Mouse (Mus musculus) spleen, postnatal 36 days (tissue): ENCODE results near the gene Klra2.
"Not testable (repeated sequence)": the region's sequence is repeated elsewhere in the genome, so short reads cannot be mapped to it uniquely, and the experiment has no call there.

Experiments used
- DNase-seq, 2 experiments: peaks; one replicate each; pipeline ENCODE4 v3.0.0; 2022; ENCODE audit warnings: low spot score in 2 of 2, mixed read lengths in 1 of 2

Gene Klra2

DNA sequence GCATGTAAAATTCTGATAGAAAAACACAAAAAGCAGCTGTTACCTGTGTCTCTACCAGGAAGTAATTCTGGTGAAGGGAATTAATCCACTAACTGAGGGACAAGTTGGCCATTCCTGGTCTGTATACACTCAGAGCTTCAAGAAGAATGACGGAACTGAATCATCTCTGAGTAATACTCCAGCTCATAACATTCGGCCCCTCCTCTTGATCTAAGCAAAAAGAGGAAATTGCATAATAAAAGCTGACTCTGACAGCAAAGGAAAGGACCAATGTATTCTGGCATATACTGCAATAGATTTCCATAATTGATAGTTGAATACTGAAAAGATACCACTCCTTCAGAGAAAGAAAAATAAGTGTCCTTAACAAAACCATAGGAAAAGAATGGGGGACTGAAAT lies at the start of gene Klra2:
Gene Klra2, minus strand, starts transcription at position 157 of the 400 bp plus-strand sequence.
- DNase-seq = no peak

DNA sequence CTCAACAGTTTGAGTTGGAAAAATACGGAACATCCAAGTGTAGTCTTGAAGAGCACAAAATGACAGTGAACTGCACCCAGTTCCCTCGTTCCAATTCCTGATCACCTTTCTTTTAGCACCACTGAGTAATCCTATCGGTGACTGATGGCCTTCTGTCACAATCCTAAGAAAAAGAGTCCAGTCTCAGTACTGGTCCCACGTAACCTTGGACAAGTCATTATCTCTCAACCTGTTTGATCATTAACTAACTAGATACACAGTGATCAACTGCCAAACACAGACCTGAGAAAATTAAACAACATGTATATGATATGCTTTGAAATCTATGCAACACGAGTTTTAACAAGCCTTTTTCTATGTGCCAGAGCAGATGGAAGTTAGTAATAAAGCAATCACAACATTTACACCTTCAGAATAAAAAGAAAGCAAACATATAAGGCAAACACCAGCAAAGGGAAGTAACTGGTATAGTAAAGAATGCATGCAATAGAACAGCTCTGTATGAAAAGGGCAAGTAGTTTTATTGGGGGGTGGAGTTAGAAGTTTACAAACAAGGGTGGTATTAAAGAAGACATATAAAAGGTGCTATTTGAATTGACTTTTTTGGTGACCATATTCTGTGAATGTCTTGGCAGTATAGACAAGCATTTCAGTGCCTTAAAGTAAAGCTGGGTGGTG lies 47.4 kb upstream of the Klra2 start:
- no peak for DNase-seq

DNA sequence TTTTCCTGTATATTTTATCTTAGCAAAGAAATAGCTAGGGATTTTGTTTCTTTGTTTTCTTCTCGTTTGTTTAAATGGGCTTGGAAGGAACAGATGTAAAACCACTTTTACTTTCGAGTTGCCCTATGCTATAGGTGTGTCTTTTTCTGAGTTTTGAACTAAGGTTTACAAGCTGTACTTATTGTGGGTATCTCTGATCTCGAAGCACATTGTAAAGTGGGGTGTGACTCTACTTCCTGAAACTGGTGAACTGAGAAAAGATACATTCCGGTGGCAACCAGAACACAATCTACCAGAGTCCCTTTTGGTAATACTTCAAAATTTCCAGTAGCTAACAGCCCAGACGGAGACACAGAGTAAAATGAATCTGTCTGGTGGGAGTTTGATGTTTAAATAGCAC lies 46.8 kb upstream of the Klra2 start:
- DNase-seq = no peak

DNA sequence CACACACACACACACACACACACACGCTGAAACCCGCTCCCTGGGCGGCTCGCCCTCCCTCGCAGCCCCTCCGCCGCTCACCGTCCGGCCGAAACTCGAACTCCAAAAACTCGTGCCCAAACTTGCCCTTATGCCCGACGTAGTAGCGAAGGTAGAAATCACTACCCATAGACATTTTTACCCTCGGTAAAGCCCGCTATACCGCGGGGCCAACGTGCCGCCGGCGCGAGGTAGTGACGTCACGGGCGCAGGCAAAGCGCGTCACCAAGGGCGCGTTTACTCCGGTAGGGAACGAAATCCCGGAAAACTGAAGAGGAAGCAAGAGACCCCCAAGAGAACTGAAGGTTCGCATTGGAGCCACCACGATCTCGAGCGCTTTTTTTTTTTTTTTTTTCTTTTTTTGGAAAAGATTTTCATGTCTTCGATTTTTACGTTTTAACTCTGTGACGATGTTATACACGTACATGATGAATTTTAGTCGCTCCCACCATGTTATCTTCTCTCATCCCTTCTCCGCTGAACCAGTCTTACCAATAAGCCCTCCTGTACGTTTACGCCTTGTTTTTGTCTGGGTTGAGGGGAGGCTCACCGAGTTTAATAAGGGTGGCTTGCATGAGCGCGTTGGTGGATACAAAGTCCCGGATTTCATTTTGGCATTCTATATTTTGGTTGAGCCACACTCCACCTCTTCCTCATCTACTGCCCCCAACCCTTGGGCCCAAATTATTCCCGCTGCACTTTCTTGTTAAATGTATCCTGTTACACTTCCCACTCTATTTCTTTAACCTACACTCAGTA lies 46.0 kb upstream of the Klra2 start, which contains the start of gene Magohb:
Gene Magohb, minus strand, starts transcription at position 254 of the 798 bp plus-strand sequence.
- peak; percentile 68 to 74 for DNase-seq

DNA sequence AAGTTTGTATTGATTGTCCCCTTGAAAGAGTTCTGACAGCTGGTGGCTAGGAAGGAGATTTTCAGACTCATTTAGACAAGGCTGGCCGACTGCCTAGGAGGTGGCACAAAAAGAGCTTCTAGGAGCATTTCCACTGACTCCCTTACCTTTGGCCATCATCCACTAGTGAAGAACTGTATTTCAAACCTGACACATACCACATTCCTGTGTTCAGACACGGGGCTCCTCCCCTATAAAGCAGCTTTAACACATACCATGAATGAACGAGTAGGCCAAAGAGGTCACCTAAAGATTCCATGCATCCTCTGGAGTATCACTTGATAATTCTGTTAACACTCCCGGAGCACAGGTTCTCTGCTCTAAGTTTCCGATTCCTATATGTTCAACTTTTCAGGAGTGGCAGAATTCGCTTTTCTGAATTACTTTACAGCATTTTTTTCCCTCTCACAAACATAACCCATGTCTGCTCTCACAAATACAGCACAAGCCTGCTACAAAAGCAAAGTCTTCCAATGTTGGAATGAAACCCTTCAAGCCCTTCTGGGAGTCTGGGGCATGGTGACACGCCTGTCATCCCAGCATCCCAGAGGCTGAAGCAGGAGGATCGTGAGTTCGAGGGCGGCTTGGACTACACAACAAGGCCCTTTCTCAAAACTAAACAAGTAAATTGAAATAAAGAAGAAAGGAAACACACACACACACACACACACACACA lies 45.3 kb upstream of the Klra2 start:
- no peak for DNase-seq

DNA sequence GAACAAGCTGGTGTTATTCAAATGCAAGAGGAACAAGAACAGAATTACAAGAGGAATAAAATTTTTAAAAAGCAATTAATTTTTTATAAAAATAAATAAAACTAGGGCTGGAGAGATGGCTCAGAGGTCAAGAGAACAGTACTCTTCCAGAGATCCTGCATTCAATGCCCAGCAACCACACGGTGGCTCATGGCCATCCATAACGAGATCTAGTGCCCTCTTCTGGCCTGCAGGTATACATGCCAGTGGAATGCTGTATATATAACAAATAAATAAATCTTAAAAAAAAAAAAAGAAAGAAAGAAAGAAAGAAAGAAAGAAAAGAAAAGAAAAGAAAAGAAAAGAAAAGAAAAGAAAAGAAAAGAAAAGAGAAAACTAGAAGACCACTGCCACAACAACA lies 43.3 kb upstream of the Klra2 start:
- peak; percentile 30 to 40 for DNase-seq

DNA sequence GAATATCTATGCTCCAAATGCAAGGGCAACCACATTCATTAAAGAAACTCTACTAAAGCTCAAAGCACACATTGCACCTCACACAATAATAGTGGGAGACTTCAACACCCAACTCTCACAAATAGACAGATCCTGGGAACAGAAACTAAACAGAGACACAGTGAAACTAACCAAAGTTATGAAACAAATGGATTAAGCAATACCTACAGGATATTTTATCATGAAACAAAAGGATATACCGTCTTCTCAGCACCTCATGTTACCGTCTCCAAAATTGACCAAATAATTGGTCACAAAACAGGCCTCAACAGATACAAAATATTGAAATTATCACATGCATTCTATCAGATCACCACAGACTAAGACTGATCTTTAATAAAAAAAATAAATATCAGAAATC lies 31.0 kb upstream of the Klra2 start:
- DNase-seq = not testable (repeated sequence)

DNA sequence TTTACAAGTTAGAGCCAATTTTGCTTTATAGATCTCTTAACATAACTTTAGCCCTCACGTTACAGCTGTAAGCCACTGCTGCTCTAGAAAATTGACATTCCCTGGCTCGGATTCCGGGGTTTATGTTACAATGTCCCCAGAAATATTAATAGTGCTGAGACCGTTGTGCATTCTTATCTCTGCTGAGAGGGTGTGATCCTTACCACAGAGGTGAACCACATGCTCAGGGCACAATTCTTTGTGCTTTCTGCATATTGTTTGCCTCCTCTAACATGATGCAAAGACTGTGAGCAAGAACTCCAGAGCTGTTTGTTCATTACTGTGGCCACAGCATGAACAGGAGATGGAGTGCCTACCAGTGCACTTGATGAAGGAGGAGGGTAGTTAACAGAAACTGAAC lies 29.5 kb upstream of the Klra2 start:
- no peak for DNase-seq

DNA sequence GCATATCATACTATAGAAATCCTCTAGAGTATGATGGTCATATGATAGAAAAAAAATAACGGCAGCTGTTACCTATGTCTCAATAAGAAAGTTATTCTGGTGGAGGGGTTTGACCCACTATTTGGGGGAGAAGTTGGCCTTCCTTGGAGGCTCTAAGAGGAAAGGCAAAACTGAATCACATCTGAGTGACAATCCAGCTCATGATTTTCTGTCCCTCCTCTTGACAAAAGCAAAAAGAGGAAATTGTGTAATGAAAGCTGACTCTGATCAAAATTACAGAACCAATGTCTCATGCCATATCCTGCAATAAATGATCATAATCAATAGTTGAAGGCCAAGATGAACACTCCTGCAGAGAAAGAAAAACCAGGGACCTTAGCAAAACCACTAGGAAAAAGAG lies 25.1 kb upstream of the Klra2 start:
- DNase-seq = no peak

DNA sequence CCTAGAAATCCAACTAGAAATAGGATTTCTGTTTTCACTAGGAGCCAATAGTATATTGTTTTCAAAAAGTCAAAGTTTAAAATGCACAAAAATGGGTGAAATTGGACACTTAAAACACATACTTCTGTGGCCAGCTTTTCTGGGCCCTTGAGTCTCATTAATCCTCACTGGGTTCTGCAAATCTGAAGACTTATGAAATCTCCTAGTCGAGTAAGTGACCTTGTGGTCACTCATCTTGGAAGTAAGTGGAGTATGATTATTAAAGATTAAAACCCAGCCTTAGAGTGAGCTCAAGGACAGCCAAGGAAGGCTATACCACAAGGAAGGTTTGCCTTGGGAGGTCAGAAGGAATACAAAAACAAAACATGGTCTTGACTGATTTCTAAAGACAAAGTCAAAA lies 23.1 kb upstream of the Klra2 start:
- DNase-seq = no peak

DNA sequence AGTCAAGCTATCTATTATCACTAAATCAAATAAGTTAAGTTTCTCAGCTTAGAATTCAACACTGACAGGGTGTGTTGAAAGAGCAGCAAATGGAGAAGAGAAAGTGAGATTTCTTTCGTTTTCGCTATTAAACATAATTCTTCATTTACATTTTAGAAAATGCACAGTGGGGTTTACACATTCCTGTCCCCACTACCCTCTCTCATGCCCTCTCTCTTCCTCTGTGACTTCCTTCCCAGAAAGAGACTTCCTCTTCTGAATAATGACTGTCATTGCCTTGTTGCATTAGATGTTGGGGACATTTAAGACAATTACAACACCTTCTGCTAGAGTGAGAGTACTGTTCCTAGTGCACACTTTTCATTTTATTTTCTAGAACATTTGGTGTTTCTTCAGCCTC lies 22.4 kb upstream of the Klra2 start:
- peak; percentile 13 to 43 for DNase-seq

DNA sequence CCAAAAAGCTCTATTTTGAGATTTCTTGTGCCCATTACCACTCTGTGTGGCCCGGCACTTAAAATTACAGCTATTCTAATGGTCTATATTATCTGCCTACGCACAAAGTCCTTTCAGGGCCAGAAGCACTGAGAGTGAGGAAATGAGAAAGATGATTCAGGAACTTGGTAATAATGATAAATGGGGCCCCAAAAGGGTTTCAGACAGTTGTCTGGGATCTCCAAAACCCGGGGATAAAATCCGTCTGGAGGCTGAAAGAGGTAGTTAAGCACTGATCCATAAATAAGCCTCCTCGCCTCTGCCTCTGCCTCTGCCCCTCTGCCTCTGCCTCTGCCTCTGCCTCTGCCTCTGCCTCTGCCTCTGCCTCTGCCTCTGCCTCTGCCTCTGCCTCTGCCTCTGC lies 17.0 kb upstream of the Klra2 start:
- DNase-seq = no peak

DNA sequence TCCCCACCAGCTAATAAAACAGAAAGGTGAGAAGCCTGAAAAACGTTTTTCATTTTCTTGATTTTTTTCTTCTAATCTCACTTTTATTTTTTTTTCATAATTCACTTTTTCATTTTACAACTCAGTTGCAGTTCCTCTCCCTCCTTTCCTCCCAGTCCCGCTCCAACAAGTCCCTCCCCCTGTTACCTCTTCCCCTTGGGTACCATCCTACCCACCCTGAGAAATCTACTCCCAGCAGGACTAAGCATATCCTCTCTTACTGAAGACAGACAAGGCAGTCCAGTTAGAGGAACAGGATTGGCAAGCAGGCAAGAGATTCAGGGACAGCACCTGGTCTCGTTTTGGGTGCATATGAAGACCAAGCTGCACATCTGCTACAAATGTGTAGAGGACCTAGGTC lies 15.6 kb upstream of the Klra2 start:
- no peak for DNase-seq

DNA sequence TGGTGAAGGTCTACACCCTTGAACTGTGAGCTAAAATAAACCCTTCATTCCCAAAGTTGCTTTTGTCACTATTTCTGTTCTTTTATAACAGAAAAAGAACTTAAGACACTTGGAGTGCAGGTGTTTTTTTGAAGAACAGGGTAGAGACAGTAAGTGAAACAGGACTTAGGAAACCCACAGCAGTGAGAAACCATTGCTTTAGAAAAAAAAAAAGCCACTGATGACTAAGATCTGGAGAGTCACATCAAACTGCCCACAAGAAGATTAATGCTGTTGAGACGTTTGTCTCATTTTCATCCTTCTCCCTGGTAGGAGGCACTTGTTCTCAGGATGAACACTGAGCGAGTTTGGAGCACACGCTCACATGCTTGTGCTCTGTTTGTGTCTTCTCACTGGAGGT lies 14.8 kb upstream of the Klra2 start:
- DNase-seq = no peak

DNA sequence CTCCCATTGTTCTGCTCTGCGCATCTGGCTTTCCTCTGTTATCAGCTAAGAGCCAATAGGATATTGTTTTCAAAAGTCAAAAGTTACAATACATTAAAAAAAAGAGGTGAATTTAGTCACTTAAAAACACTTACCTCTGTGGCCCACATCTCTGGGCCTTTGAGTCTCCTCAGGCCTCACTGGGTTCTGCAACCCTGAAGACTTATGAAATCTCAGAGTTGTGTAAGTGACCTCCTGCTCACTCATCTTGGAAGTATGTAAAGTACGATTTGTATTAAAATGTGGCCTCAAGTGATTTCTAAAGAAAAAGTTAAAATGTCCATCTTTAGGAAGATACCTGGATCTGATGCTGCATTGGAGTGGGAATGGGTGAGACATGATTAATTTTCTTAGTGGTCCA lies 2.1 kb downstream of the Klra2 start:
- no peak for DNase-seq
